Mouse (Mus musculus): ENCODE results near the gene Plod3. TPM values are rescaled to one million over a fixed set of nuclear protein-coding genes. Genes with fewer than 3 reads are reported as not detected.
"Not testable (repeated sequence)": the region's sequence is repeated elsewhere in the genome, so short reads cannot be mapped to it uniquely, and the experiment has no call there.

Plod3 gene
- polyA plus RNA-seq, 1 experiment = 44.0 TPM

- H3K4me1 ChIP-seq (ENCODE audit: control insufficient read depth, insufficient read depth, low read length) = no peaks in the 10 kb centered on the region
- no peak for DNase-seq
- H3K36me3 ChIP-seq (ENCODE audit: control insufficient read depth, insufficient read depth, low read length) = no peaks in the 10 kb centered on the region
- H3K27ac ChIP-seq (ENCODE audit: insufficient read depth, low read depth, low read length) = no peak overlapping the region
- TF ChIP-seq POLR2A (IDR thresholded peaks at IDR 0.05; ENCODE audit: low read depth, low read length) = no peak
- no peak for TF ChIP-seq CTCF (conservative IDR thresholded peaks at IDR 0.05; ENCODE audit: insufficient read depth, insufficient read length, low read depth, low read length)
- no peaks in the 10 kb centered on the region for H3K27me3 ChIP-seq (replicated peaks; ENCODE audit: control insufficient read depth, insufficient read depth, low read length)
- no peak overlapping the region for H3K4me3 ChIP-seq (ENCODE audit: insufficient read depth, low read depth, low read length)
- 71% methylated on average over 12 of the region's 12 CpGs for WGBS
Measured at GRCm38 (mm10) chr5:136945084-136945483, 41.7 kb upstream of the Plod3 start.

- no peak for TF ChIP-seq CTCF (conservative IDR thresholded peaks at IDR 0.05; ENCODE audit: insufficient read depth, insufficient read length, low read depth, low read length)
- no peak for TF ChIP-seq POLR2A (IDR thresholded peaks at IDR 0.05; ENCODE audit: low read depth, low read length)
- H3K27ac ChIP-seq (ENCODE audit: insufficient read depth, low read depth, low read length) = no peak overlapping the region
- no peaks in the 10 kb centered on the region for H3K36me3 ChIP-seq (ENCODE audit: control insufficient read depth, insufficient read depth, low read length)
- no peak overlapping the region for H3K4me3 ChIP-seq (ENCODE audit: insufficient read depth, low read depth, low read length)
- no peaks in the 10 kb centered on the region for H3K4me1 ChIP-seq (ENCODE audit: control insufficient read depth, insufficient read depth, low read length)
- no peaks in the 10 kb centered on the region for H3K27me3 ChIP-seq (replicated peaks; ENCODE audit: control insufficient read depth, insufficient read depth, low read length)
- DNase-seq = no peak
Measured at GRCm38 (mm10) chr5:136947874-136948273, 38.9 kb upstream of the Plod3 start.

GRCm38 (mm10) chr5:136949551-136950336 is 37.1 kb upstream of the Plod3 start:
- DNase-seq = peak; percentile 22
- 78% methylated on average over 14 of the region's 14 CpGs for WGBS
- not testable (repeated sequence) for H3K4me3 ChIP-seq (ENCODE audit: insufficient read depth, low read depth, low read length); H3K36me3 ChIP-seq (ENCODE audit: control insufficient read depth, insufficient read depth, low read length); H3K4me1 ChIP-seq (ENCODE audit: control insufficient read depth, insufficient read depth, low read length); H3K27me3 ChIP-seq (replicated peaks; ENCODE audit: control insufficient read depth, insufficient read depth, low read length); H3K27ac ChIP-seq (ENCODE audit: insufficient read depth, low read depth, low read length)

- no peak overlapping the region for H3K27ac ChIP-seq (ENCODE audit: insufficient read depth, low read depth, low read length)
Measured at GRCm38 (mm10) chr5:136950521-136950920, 36.3 kb upstream of the Plod3 start.

GRCm38 (mm10) chr5:136952153-136952552 is 34.7 kb upstream of the Plod3 start:
- no peak for DNase-seq
- WGBS = 68% methylated on average over 4 of the region's 4 CpGs
- H3K4me3 ChIP-seq (ENCODE audit: insufficient read depth, low read depth, low read length) = no peak overlapping the region

More at GRCm38 (mm10) chr5:136950521-136950920, 36.3 kb upstream of the Plod3 start:
- TF ChIP-seq CTCF (conservative IDR thresholded peaks at IDR 0.05; ENCODE audit: insufficient read depth, insufficient read length, low read depth, low read length) (no peak), POLR2A (IDR thresholded peaks at IDR 0.05; ENCODE audit: low read depth, low read length) (no peak)
- no peak for DNase-seq
- 93% methylated on average over 6 of the region's 6 CpGs for WGBS
- H3K36me3 ChIP-seq (ENCODE audit: control insufficient read depth, insufficient read depth, low read length) = no peaks in the 10 kb centered on the region
- H3K4me3 ChIP-seq (ENCODE audit: insufficient read depth, low read depth, low read length) = no peak overlapping the region
- peaks cover 2% of the 10 kb centered on the region; the same call in 1 of the 2 replicates for H3K4me1 ChIP-seq (ENCODE audit: control insufficient read depth, insufficient read depth, low read length)
- H3K27me3 ChIP-seq (replicated peaks; ENCODE audit: control insufficient read depth, insufficient read depth, low read length) = no peaks in the 10 kb centered on the region

GRCm38 (mm10) chr5:136953015-136953414 is 33.8 kb upstream of the Plod3 start, which contains the start of gene Fis1:
Gene Fis1 (plus strand): TSS chr5:136953275.
- Histone ChIP-seq H3K36me3 (ENCODE audit: control insufficient read depth, insufficient read depth, low read length) (no peaks in the 10 kb centered on the region), H3K27me3 (replicated peaks; ENCODE audit: control insufficient read depth, insufficient read depth, low read length) (no peaks in the 10 kb centered on the region), H3K4me1 (ENCODE audit: control insufficient read depth, insufficient read depth, low read length) (peaks cover 11% of the 10 kb centered on the region; the same call in 1 of the 2 replicates), H3K4me3 (ENCODE audit: insufficient read depth, low read depth, low read length) (peak within 1 kb of the TSS; percentile 91), H3K27ac (ENCODE audit: insufficient read depth, low read depth, low read length) (peak within 1 kb of the TSS; percentile 85)
- under 1% methylated on average over 23 of the region's 23 CpGs for WGBS
- peak; percentile 98 for DNase-seq
- TF ChIP-seq POLR2A (IDR thresholded peaks at IDR 0.05; ENCODE audit: low read depth, low read length) (peak; percentile 21), CTCF (conservative IDR thresholded peaks at IDR 0.05; ENCODE audit: insufficient read depth, insufficient read length, low read depth, low read length) (no peak)

More at GRCm38 (mm10) chr5:136952153-136952552, 34.7 kb upstream of the Plod3 start:
- Histone ChIP-seq H3K4me1 (ENCODE audit: control insufficient read depth, insufficient read depth, low read length) (peaks cover 11% of the 10 kb centered on the region; the same call in 1 of the 2 replicates), H3K36me3 (ENCODE audit: control insufficient read depth, insufficient read depth, low read length) (no peaks in the 10 kb centered on the region), H3K27me3 (replicated peaks; ENCODE audit: control insufficient read depth, insufficient read depth, low read length) (no peaks in the 10 kb centered on the region), H3K27ac (ENCODE audit: insufficient read depth, low read depth, low read length) (no peak overlapping the region)
- TF ChIP-seq CTCF (conservative IDR thresholded peaks at IDR 0.05; ENCODE audit: insufficient read depth, insufficient read length, low read depth, low read length) (no peak), POLR2A (IDR thresholded peaks at IDR 0.05; ENCODE audit: low read depth, low read length) (no peak)

- H3K27ac ChIP-seq (ENCODE audit: insufficient read depth, low read depth, low read length) = peak overlapping the region; percentile 85
- peaks cover 13% of the 10 kb centered on the region for H3K4me1 ChIP-seq (ENCODE audit: control insufficient read depth, insufficient read depth, low read length)
- peak; percentile 72 for DNase-seq
- WGBS = under 1% methylated on average over 12 of the region's 12 CpGs
- peak overlapping the region; percentile 91 for H3K4me3 ChIP-seq (ENCODE audit: insufficient read depth, low read depth, low read length)
- no peaks in the 10 kb centered on the region for H3K36me3 ChIP-seq (ENCODE audit: control insufficient read depth, insufficient read depth, low read length)
- no peaks in the 10 kb centered on the region for H3K27me3 ChIP-seq (replicated peaks; ENCODE audit: control insufficient read depth, insufficient read depth, low read length)
- no peak for TF ChIP-seq CTCF (conservative IDR thresholded peaks at IDR 0.05; ENCODE audit: insufficient read depth, insufficient read length, low read depth, low read length)
- TF ChIP-seq POLR2A (IDR thresholded peaks at IDR 0.05; ENCODE audit: low read depth, low read length) = no peak
Measured at GRCm38 (mm10) chr5:136953440-136953951, 33.3 kb upstream of the Plod3 start.

Measured in kidney, adult 2 months (tissue).